Mouse (Mus musculus) heart, postnatal 0 days (tissue): ENCODE data around the gene Arid3b. TPM values are rescaled to one million over a fixed set of nuclear protein-coding genes. Genes with fewer than 3 reads are reported as not detected.
"Not testable (repeated sequence)": the region's sequence is repeated elsewhere in the genome, so short reads cannot be mapped to it uniquely, and the experiment has no call there.

Experiments
- ATAC-seq: fragments of 200-750 bp; cut with Nextera tagmentation; 2 replicates; pipeline ENCODE4 v1.8.0; 2017; ENCODE audit warnings: low read depth, moderate number of reproducible peaks, moderate library complexity; ENCODE audit not compliant: insufficient read depth
- DNase-seq: peaks from one replicate; pipeline ENCODE4 v3.0.0-alpha.2; 2016; ENCODE audit warnings: low spot score
- H3K27ac ChIP-seq: fragments of 300-500 bp; sonication (generic); 2 replicates; pipeline ENCODE4 v1.5.1; 2014; ENCODE audit warnings: low read depth, mild to moderate bottlenecking
- H3K27me3 ChIP-seq: fragments of 300-500 bp; sonication (generic); 2 replicates; pipeline ENCODE4 v1.6.1; 2014; ENCODE audit warnings: low read length, mixed read lengths; ENCODE audit not compliant: control insufficient read depth, insufficient read depth
- H3K36me3 ChIP-seq: fragments of 300-500 bp; sonication (generic); replicated peaks from 2 replicates; pipeline ENCODE4 v1.6.1; 2014; ENCODE audit warnings: low read length, mixed read lengths; ENCODE audit not compliant: control insufficient read depth, insufficient read depth
- H3K4me1 ChIP-seq: fragments of 300-500 bp; sonication (generic); 2 replicates; pipeline ENCODE4 v1.6.1; 2014; ENCODE audit warnings: antibody characterized with exemption; ENCODE audit not compliant: control insufficient read depth, insufficient read depth
- H3K4me2 ChIP-seq: fragments of 300-500 bp; sonication (generic); 2 replicates; pipeline ENCODE4 v1.6.1; 2014; ENCODE audit warnings: low read depth, mild to moderate bottlenecking, low read length, moderate library complexity
- H3K4me3 ChIP-seq: fragments of 300-500 bp; sonication (generic); 2 replicates; pipeline ENCODE4 v1.5.1; 2014; ENCODE audit warnings: low read depth, low read length
- H3K9ac ChIP-seq: fragments of 300-500 bp; sonication (generic); replicated peaks from 2 replicates; pipeline ENCODE4 v1.6.1; 2014; ENCODE audit warnings: low read depth, low read length, mixed read lengths
- H3K9me3 ChIP-seq: fragments of 300-500 bp; sonication (generic); replicated peaks from 2 replicates; pipeline ENCODE4 v1.6.1; 2016; ENCODE audit warnings: low read length; ENCODE audit not compliant: control insufficient read depth
- CTCF ChIP-seq: IDR thresholded peaks from 2 replicates; pipeline ENCODE4 v1.5.1; 2016; ENCODE audit warnings: antibody characterized with exemption, control low read depth, low read depth
- EP300 ChIP-seq: IDR thresholded peaks from 2 replicates; pipeline ENCODE4 v1.6.1; 2016; ENCODE audit warnings: antibody characterized with exemption, low read depth
- WGBS: fragments of 180-500 bp; shearing (Covaris S2); extraction: QIAGEN DNeasy Blood & Tissue Kit; methylation state at CpG from one replicate; pipeline ENCODE4 v1.1.7; 2014; 5-methylcytosine and 5-hydroxymethylcytosine counted together
- polyA plus RNA-seq: library from polyadenylated mRNA; unstranded; fragments of >200 nt; fragmentation: Nextera tagmentation; extraction: Ambion mirVana; gene quantifications from 2 replicates; pipeline ENCODE4 v1.2.1, GENCODE M21; 2015
- total RNA-seq: library from RNA; depleted of rRNA; stranded (reverse); fragments of >200 nt; gene quantifications from 2 replicates; pipeline ENCODE4 v1.2.3, GENCODE M21; 2014; ENCODE audit warnings: low replicate concordance; rRNA removed

Gene Arid3b
- total RNA-seq, result 7.3 and 11.1 TPM in 2 replicates
- 4.4 and 5.2 TPM in 2 replicates for polyA plus RNA-seq

- under 1% methylated on average over 40 of the region's 45 CpGs for WGBS
- peaks cover 24% of the 10 kb centered on the region for H3K4me1 ChIP-seq
- peak within 1 kb of the TSS; percentile 31 for H3K27ac ChIP-seq
- ATAC-seq (peak; percentile 99), DNase-seq (peak; percentile 95)
- peak within 1 kb of the TSS; percentile 67 for H3K9ac ChIP-seq
- H3K4me2 ChIP-seq, result peak within 1 kb of the TSS; percentile 76
- no peaks in the 10 kb centered on the region for H3K9me3 ChIP-seq
- TF ChIP-seq CTCF (no peak), EP300 (peak; percentile 44; the same call in 1 of the 2 replicates)
- H3K27me3 ChIP-seq, result no peaks in the 10 kb centered on the region
- H3K4me3 ChIP-seq, result peak within 1 kb of the TSS; percentile 70
- H3K36me3 ChIP-seq, result no peaks in the 10 kb centered on the region
Measured at GRCm38 (mm10) chr9:57836581-57837170, at the start of gene Arid3b. Arid3b (minus strand) TSS chr9:57836793.

- ATAC-seq (no peak), DNase-seq (no peak)
- H3K36me3 ChIP-seq, result no peaks in the 10 kb centered on the region
- H3K27me3 ChIP-seq, result no peaks in the 10 kb centered on the region
- no peaks in the 10 kb centered on the region; the same call in 1 of the 2 replicates for H3K4me1 ChIP-seq
- H3K9ac ChIP-seq, result no peak overlapping the region
- TF ChIP-seq EP300, result no peak
- TF ChIP-seq CTCF, result no peak
- H3K4me3 ChIP-seq, result no peak overlapping the region
- no peak overlapping the region for H3K27ac ChIP-seq
- 57% methylated on average over 1 of the region's 1 CpGs for WGBS
- H3K4me2 ChIP-seq, result no peak overlapping the region
- no peaks in the 10 kb centered on the region for H3K9me3 ChIP-seq
Measured at GRCm38 (mm10) chr9:57883413-57883812, 46.8 kb upstream of the Arid3b start.

- not testable (repeated sequence) for DNase-seq, H3K9ac ChIP-seq, H3K27ac ChIP-seq, ATAC-seq, H3K4me1 ChIP-seq, H3K36me3 ChIP-seq, H3K4me2 ChIP-seq, H3K4me3 ChIP-seq, H3K9me3 ChIP-seq, H3K27me3 ChIP-seq
- WGBS, result 84% methylated on average over 2 of the region's 2 CpGs
Measured at GRCm38 (mm10) chr9:57881781-57882180, 45.2 kb upstream of the Arid3b start.

- Histone ChIP-seq H3K36me3 (no peaks in the 10 kb centered on the region), H3K27ac (no peak overlapping the region), H3K4me2 (no peak overlapping the region), H3K4me1 (no peaks in the 10 kb centered on the region), H3K4me3 (no peak overlapping the region), H3K27me3 (no peaks in the 10 kb centered on the region), H3K9ac (no peak overlapping the region), H3K9me3 (no peaks in the 10 kb centered on the region)
- ATAC-seq, result no peak
- DNase-seq, result no peak
- 24% methylated on average over 4 of the region's 4 CpGs for WGBS
- TF ChIP-seq CTCF (no peak), EP300 (no peak)
Measured at GRCm38 (mm10) chr9:57880278-57880677, 43.7 kb upstream of the Arid3b start.

GRCm38 (mm10) chr9:57879213-57879612 is 42.6 kb upstream of the Arid3b start:
- WGBS, result 34% methylated on average over 3 of the region's 3 CpGs
- no peak for ATAC-seq
- TF ChIP-seq EP300 (no peak), CTCF (no peak)

GRCm38 (mm10) chr9:57874994-57875393 is 38.4 kb upstream of the Arid3b start:
- H3K36me3 ChIP-seq, result no peaks in the 10 kb centered on the region
- H3K4me2 ChIP-seq, result no peak overlapping the region
- no peaks in the 10 kb centered on the region for H3K27me3 ChIP-seq
- WGBS, result 56% methylated on average over 3 of the region's 3 CpGs
- no peak for ATAC-seq
- TF ChIP-seq EP300 (no peak), CTCF (no peak)
- no peak overlapping the region for H3K4me3 ChIP-seq
- H3K27ac ChIP-seq, result no peak overlapping the region
- H3K9me3 ChIP-seq, result no peaks in the 10 kb centered on the region
- no peak for DNase-seq
- no peaks in the 10 kb centered on the region for H3K4me1 ChIP-seq
- no peak overlapping the region for H3K9ac ChIP-seq

More at GRCm38 (mm10) chr9:57879213-57879612, 42.6 kb upstream of the Arid3b start:
- H3K27me3 ChIP-seq, result no peaks in the 10 kb centered on the region
- H3K4me3 ChIP-seq, result no peak overlapping the region
- H3K9me3 ChIP-seq, result no peaks in the 10 kb centered on the region
- no peaks in the 10 kb centered on the region for H3K4me1 ChIP-seq
- H3K36me3 ChIP-seq, result no peaks in the 10 kb centered on the region
- no peak overlapping the region for H3K9ac ChIP-seq
- no peak overlapping the region for H3K27ac ChIP-seq
- no peak overlapping the region for H3K4me2 ChIP-seq
- no peak for DNase-seq
